Mouse (Mus musculus): ENCODE data around the gene Cdipt. TPM values are rescaled to one million over a fixed set of nuclear protein-coding genes. Genes with fewer than 3 reads are reported as not detected.

Gene Cdipt
- total RNA-seq, 2 experiments from 2014 or later = 159 to 164 TPM

GRCm38 (mm10) chr7:126975950-126976866 lies 494 bp downstream of the Cdipt start, which contains the start of gene Cdiptos:
Gene Cdiptos, minus strand, starts transcription at chr7:126976098.
- DNase-seq = peak; percentile 94 to 95

GRCm38 (mm10) chr7:126976878-126977459 lies 1.3 kb downstream of the Cdipt start:
- no peak for DNase-seq

- DNase-seq = no peak
Measured at GRCm38 (mm10) chr7:126978841-126979240, 3.1 kb downstream of the Cdipt start.

- no peak for DNase-seq
Measured at GRCm38 (mm10) chr7:126981601-126982000, 5.9 kb downstream of the Cdipt start.

GRCm38 (mm10) chr7:126982054-126982453 lies 6.3 kb downstream of the Cdipt start:
- DNase-seq = no peak

GRCm38 (mm10) chr7:126983113-126983512 lies 7.4 kb downstream of the Cdipt start:
- DNase-seq = no peak

- DNase-seq = no peak
Measured at GRCm38 (mm10) chr7:126984667-126985444, 9.1 kb downstream of the Cdipt start.

GRCm38 (mm10) chr7:126986319-126986718 lies 10.6 kb downstream of the Cdipt start:
- DNase-seq = no peak

- DNase-seq = no peak
Measured at GRCm38 (mm10) chr7:126988816-126989215, 13.1 kb downstream of the Cdipt start.

GRCm38 (mm10) chr7:126996449-126996848 lies 20.7 kb downstream of the Cdipt start:
- DNase-seq = no peak

- no peak for DNase-seq
Measured at GRCm38 (mm10) chr7:126999568-126999967, 23.9 kb downstream of the Cdipt start.

- DNase-seq = no peak
Measured at GRCm38 (mm10) chr7:127003620-127004019, 27.9 kb downstream of the Cdipt start.

GRCm38 (mm10) chr7:127004122-127004875 lies 28.6 kb downstream of the Cdipt start:
- DNase-seq = no peak

GRCm38 (mm10) chr7:127007313-127008024 lies 31.8 kb downstream of the Cdipt start:
- no peak for DNase-seq

GRCm38 (mm10) chr7:127008239-127009019 lies 32.7 kb downstream of the Cdipt start:
- peak; percentile 87 for DNase-seq

GRCm38 (mm10) chr7:127009307-127010085 lies 33.8 kb downstream of the Cdipt start:
- no peak for DNase-seq

- DNase-seq = no peak
Measured at GRCm38 (mm10) chr7:127011051-127011450, 35.3 kb downstream of the Cdipt start.

GRCm38 (mm10) chr7:127011717-127012116 lies 36.0 kb downstream of the Cdipt start:
- DNase-seq = no peak

GRCm38 (mm10) chr7:127012374-127012773 lies 36.7 kb downstream of the Cdipt start:
- no peak for DNase-seq

- DNase-seq = no peak
Measured at GRCm38 (mm10) chr7:127012845-127013244, 37.1 kb downstream of the Cdipt start.
